Mouse (Mus musculus): ENCODE results near the gene Orm2. TPM values are rescaled to one million over a fixed set of nuclear protein-coding genes. Genes with fewer than 3 reads are reported as not detected.
A peak's percentile ranks its signal among the peaks of the same experiment; 100 is the strongest.

The Orm2 gene
- polyA plus RNA-seq, 1 experiment from 2014 or later = not detected

DNA sequence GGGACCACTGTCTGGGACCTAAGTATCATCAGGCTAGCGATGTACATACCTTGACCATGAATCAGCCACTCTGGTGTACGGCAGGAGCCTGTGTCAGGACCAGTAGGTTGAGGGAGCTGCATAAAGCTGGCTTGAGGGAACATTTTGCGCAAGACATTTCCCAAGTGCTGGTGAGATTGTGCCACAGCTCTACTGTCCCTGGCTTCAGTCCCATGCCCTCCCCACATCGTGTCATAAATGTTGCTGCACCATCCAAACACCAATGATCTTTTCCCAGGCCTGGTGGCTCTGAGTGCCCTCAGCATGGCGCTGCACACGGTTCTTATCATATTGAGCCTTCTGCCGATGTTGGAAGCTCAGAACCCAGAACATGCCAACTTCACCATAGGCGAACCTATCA lies 18.0 kb upstream of the Orm2 start, which contains the start of gene Orm1:
Gene Orm1, plus strand, starts transcription at position 266 of the 400 bp plus-strand sequence.
- DNase-seq (ENCODE audit: low spot score) = no peak
- WGBS = 80% methylated on average over 8 of the region's 8 CpGs

DNA sequence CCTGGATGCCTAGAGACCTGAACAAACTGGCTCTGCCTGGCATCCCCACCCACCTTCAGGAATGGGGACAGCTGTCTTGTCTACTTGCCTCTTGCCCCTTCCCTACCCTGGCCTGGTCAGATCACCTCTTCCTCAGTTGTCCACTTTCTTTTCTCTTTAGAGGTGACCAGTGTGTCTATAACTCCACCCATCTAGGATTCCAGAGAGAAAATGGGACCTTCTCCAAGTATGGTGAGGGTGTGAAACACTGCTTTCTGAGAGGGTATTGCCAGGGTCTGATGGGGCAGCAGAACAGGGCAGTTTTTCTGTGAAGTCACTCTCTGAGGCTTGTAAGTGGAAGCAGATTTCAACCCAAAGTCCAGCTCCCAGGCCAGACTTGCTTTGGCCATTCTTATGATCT lies 17.0 kb upstream of the Orm2 start:
- Histone ChIP-seq H3K27ac (ENCODE audit: low read depth, low read length) (no peak overlapping the region), H3K9ac (ENCODE audit: low read depth, low read length) (no peak overlapping the region), H3K4me1 (replicated peaks; ENCODE audit: control insufficient read depth, insufficient read depth, low read length) (no peaks in the 10 kb centered on the region), H3K9me3 (ENCODE audit: control insufficient read depth, low read length) (no peaks in the 10 kb centered on the region), H3K36me3 (ENCODE audit: control insufficient read depth, insufficient read depth, low read length) (no peaks in the 10 kb centered on the region), H3K27me3 (replicated peaks; ENCODE audit: control insufficient read depth, insufficient read depth, low read length) (no peaks in the 10 kb centered on the region), H3K4me2 (no peak overlapping the region), H3K4me3 (ENCODE audit: low read depth, low read length) (no peak overlapping the region)
- DNase-seq (ENCODE audit: low spot score) = no peak
- ATAC-seq (replicated peaks; ENCODE audit: low FRiP score) = no peak

More for the DNA sequence above, 18.0 kb upstream of the Orm2 start, which contains the start of gene Orm1:
- H3K27me3 ChIP-seq (replicated peaks; ENCODE audit: control insufficient read depth, insufficient read depth, low read length) = no peaks in the 10 kb centered on the region
- H3K4me1 ChIP-seq (replicated peaks; ENCODE audit: control insufficient read depth, insufficient read depth, low read length) = no peaks in the 10 kb centered on the region
- no peak within 1 kb of the TSS for H3K4me2 ChIP-seq
- H3K9ac ChIP-seq (ENCODE audit: low read depth, low read length) = no peak within 1 kb of the TSS
- H3K27ac ChIP-seq (ENCODE audit: low read depth, low read length) = no peak within 1 kb of the TSS
- no peak within 1 kb of the TSS for H3K4me3 ChIP-seq (ENCODE audit: low read depth, low read length)
- no peaks in the 10 kb centered on the region for H3K36me3 ChIP-seq (ENCODE audit: control insufficient read depth, insufficient read depth, low read length)
- H3K9me3 ChIP-seq (ENCODE audit: control insufficient read depth, low read length) = no peaks in the 10 kb centered on the region
- no peak for ATAC-seq (replicated peaks; ENCODE audit: low FRiP score)

DNA sequence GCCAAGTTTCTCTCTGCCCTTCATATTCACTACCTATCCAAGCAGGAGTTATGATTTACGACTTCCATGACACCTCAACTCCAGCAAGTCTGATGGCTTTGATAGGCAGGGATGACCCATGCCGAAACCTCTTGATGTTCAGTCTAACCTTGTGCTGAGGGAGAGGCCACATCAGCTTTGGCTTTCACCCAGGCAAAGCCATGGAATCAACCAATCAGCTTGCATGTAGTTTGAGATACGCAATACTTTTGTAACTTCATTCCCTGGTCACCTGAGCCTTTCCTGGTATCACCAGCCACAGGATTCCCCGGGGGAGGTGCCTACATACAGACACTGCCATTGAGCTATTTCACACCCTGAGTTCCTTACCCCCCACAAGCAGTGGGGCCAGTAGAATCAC lies 15.6 kb upstream of the Orm2 start:
- no peak overlapping the region for H3K4me2 ChIP-seq
- no peaks in the 10 kb centered on the region for H3K27me3 ChIP-seq (replicated peaks; ENCODE audit: control insufficient read depth, insufficient read depth, low read length)
- no peaks in the 10 kb centered on the region for H3K36me3 ChIP-seq (ENCODE audit: control insufficient read depth, insufficient read depth, low read length)
- WGBS = 78% methylated on average over 4 of the region's 4 CpGs
- DNase-seq (ENCODE audit: low spot score) = no peak
- H3K4me1 ChIP-seq (replicated peaks; ENCODE audit: control insufficient read depth, insufficient read depth, low read length) = no peaks in the 10 kb centered on the region
- H3K9ac ChIP-seq (ENCODE audit: low read depth, low read length) = no peak overlapping the region
- H3K9me3 ChIP-seq (ENCODE audit: control insufficient read depth, low read length) = no peaks in the 10 kb centered on the region
- no peak overlapping the region for H3K27ac ChIP-seq (ENCODE audit: low read depth, low read length)
- ATAC-seq (replicated peaks; ENCODE audit: low FRiP score) = no peak
- H3K4me3 ChIP-seq (ENCODE audit: low read depth, low read length) = no peak overlapping the region

DNA sequence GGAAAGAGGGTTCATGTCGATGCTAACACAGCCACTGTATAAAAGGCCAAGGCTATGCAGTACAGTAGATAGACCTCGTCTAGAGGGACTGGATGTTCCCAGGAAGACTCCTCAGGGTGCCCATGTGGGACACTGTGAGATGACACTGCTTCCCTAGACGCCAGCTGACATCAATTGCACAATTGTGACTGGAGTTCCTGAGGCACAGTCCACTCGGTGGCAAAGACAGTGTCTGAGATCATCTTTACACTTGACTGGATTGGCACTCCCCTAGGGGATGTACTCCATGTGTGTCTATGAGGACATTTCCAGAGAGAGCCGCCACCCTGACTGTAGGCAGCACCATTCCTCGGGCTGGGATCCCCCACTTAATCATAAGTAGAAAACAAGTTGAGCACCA lies 13.7 kb upstream of the Orm2 start:
- H3K36me3 ChIP-seq (ENCODE audit: control insufficient read depth, insufficient read depth, low read length) = no peaks in the 10 kb centered on the region
- H3K4me2 ChIP-seq = no peak overlapping the region
- H3K9ac ChIP-seq (ENCODE audit: low read depth, low read length) = no peak overlapping the region
- no peak overlapping the region for H3K27ac ChIP-seq (ENCODE audit: low read depth, low read length)
- no peaks in the 10 kb centered on the region for H3K27me3 ChIP-seq (replicated peaks; ENCODE audit: control insufficient read depth, insufficient read depth, low read length)
- WGBS = 71% methylated on average over 6 of the region's 6 CpGs
- DNase-seq (ENCODE audit: low spot score) (no peak), ATAC-seq (replicated peaks; ENCODE audit: low FRiP score) (no peak)
- H3K4me1 ChIP-seq (replicated peaks; ENCODE audit: control insufficient read depth, insufficient read depth, low read length) = no peaks in the 10 kb centered on the region
- no peaks in the 10 kb centered on the region for H3K9me3 ChIP-seq (ENCODE audit: control insufficient read depth, low read length)
- no peak overlapping the region for H3K4me3 ChIP-seq (ENCODE audit: low read depth, low read length)

DNA sequence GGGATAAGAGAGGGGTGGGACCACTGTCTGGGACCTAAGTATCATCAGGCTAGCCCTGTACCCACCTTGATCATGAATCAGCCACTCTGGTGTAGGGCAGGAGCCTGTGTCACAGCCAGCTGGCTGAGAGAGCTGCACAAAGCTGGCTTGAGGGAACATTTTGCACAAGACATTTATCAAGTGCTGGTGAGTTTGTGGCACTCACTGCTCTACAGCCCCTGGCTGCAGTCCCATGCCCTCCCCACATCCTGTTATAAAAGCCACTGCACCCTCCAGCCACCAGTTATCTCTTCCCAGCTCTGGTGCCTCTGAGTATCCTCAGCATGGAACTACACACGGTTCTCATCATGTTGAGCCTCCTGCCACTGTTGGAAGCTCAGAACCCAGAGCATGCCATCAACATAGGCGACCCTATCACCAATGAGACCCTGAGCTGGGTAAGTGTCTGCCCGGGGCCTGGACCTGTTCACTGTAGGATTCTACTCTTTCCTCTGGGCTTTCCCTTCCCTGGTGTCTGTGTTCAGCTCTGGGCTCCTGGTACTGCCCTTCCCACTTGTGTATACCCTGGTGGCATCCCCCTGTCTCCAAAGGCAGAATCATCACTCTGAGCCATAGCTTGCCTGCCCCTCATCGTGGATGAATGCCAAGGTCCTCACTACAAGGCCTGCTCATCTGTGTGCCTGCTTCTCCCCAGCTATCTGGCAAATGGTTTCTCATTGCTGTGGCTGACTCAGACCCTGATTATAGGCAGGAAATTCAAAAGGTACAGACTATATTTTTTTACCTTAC lies 6.2 kb upstream of the Orm2 start, which contains the start of gene Orm3:
Gene Orm3, plus strand, starts transcription at position 286 of the 789 bp plus-strand sequence.
- Histone ChIP-seq H3K27ac (ENCODE audit: low read depth, low read length) (no peak within 1 kb of the TSS), H3K36me3 (ENCODE audit: control insufficient read depth, insufficient read depth, low read length) (no peaks in the 10 kb centered on the region), H3K27me3 (replicated peaks; ENCODE audit: control insufficient read depth, insufficient read depth, low read length) (no peaks in the 10 kb centered on the region), H3K4me3 (ENCODE audit: low read depth, low read length) (no peak within 1 kb of the TSS), H3K9ac (ENCODE audit: low read depth, low read length) (no peak within 1 kb of the TSS), H3K4me1 (replicated peaks; ENCODE audit: control insufficient read depth, insufficient read depth, low read length) (no peaks in the 10 kb centered on the region; the same call in 1 of the 2 replicates), H3K9me3 (ENCODE audit: control insufficient read depth, low read length) (no peaks in the 10 kb centered on the region), H3K4me2 (no peak within 1 kb of the TSS)
- 62% methylated on average over 4 of the region's 4 CpGs for WGBS
- no peak for ATAC-seq (replicated peaks; ENCODE audit: low FRiP score)
- no peak for DNase-seq (ENCODE audit: low spot score)

DNA sequence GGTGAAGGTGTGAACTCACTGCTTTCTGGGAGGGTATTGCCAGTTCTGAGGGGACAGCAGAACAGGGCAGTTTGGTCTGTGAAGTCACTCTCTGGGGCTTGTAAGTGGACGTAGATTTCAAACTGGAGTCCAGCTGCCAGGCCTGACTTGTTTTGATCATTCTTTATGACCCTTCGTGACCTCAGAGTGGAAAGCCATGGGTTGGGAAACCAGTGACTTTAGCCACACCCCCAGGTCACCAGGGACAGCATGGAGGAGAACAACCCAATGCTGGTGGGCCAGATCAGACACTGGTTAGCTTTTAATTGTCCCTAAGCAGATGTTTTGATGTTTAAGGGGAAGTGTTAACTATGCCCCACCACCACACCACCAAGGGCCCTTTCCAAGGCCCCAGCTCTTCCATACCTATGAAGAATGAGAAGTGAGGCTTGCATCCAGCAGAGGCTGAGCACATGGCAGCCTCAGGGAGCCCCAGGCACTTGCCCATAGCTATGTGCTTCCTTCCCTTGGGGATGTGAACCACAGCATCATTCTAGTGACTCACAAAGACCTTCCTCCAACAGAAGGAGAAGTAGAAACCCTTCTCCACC lies 5.2 kb upstream of the Orm2 start:
- DNase-seq (ENCODE audit: low spot score) (no peak), ATAC-seq (replicated peaks; ENCODE audit: low FRiP score) (0 out of 2 replicates have a peak, but pooled peaks have one; percentile 20)
- WGBS = 42% methylated on average over 2 of the region's 2 CpGs
- Histone ChIP-seq H3K27ac (ENCODE audit: low read depth, low read length) (no peak overlapping the region), H3K36me3 (ENCODE audit: control insufficient read depth, insufficient read depth, low read length) (no peaks in the 10 kb centered on the region), H3K4me2 (no peak overlapping the region), H3K9ac (ENCODE audit: low read depth, low read length) (no peak overlapping the region), H3K4me1 (replicated peaks; ENCODE audit: control insufficient read depth, insufficient read depth, low read length) (no peaks in the 10 kb centered on the region; the same call in 1 of the 2 replicates), H3K9me3 (ENCODE audit: control insufficient read depth, low read length) (no peaks in the 10 kb centered on the region), H3K27me3 (replicated peaks; ENCODE audit: control insufficient read depth, insufficient read depth, low read length) (no peaks in the 10 kb centered on the region), H3K4me3 (ENCODE audit: low read depth, low read length) (no peak overlapping the region)

DNA sequence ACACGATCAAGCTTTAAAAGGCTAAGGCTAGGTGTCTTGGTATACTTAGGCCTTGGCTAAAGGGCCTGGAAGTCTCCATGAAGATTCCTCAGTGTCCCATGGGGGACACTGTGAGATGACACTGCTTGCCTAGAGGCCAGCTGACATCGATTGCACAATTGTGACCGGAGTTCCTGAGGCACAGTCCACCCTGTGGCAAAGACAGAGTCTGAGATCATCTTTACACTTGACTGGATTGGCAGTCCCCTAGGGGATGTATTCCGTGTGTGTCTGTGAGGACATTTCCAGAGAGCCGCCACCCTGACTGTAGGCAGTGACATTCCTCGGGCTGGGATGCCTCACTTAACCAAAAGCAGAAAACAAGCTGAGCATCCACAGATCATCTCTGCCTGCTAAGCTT lies 2.4 kb upstream of the Orm2 start:
- no peak for ATAC-seq (replicated peaks; ENCODE audit: low FRiP score)
- H3K9ac ChIP-seq (ENCODE audit: low read depth, low read length) = no peak overlapping the region

DNA sequence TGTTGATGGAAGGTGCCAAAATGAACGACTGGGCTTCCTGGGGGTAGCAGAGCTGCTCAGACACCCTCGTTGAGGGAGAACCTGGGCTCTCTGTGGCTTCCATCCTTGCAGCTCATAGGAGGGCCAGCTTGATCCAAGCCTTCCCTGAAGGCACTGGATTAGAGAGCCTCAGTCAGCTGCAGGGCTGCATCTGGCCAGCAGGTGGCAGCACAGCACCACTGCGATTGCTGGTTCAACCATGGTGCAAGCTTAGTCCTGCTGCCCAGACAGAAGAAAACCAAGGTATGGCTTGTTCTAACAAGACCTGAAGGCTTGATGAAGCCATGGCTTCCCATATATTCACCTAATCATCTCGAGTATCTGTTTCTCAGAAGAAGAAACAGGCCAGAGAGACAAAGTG lies 6.3 kb downstream of the Orm2 start:
- ATAC-seq (replicated peaks; ENCODE audit: low FRiP score) (0 out of 2 replicates have a peak, but pooled peaks have one; percentile 40), DNase-seq (ENCODE audit: low spot score) (peak; percentile 78)
- peaks cover 3% of the 10 kb centered on the region; the same call in 1 of the 2 replicates for H3K4me1 ChIP-seq (replicated peaks; ENCODE audit: control insufficient read depth, insufficient read depth, low read length)
- no peaks in the 10 kb centered on the region; the same call in 1 of the 2 replicates for H3K36me3 ChIP-seq (ENCODE audit: control insufficient read depth, insufficient read depth, low read length)
- no peak overlapping the region for H3K9ac ChIP-seq (ENCODE audit: low read depth, low read length)
- H3K4me3 ChIP-seq (ENCODE audit: low read depth, low read length) = no peak overlapping the region
- WGBS = 7% methylated on average over 4 of the region's 4 CpGs
- H3K27ac ChIP-seq (ENCODE audit: low read depth, low read length) = no peak overlapping the region
- H3K4me2 ChIP-seq = no peak overlapping the region
- no peaks in the 10 kb centered on the region for H3K27me3 ChIP-seq (replicated peaks; ENCODE audit: control insufficient read depth, insufficient read depth, low read length)
- no peaks in the 10 kb centered on the region for H3K9me3 ChIP-seq (ENCODE audit: control insufficient read depth, low read length)

More for the DNA sequence above, 2.4 kb upstream of the Orm2 start:
- no peaks in the 10 kb centered on the region for H3K36me3 ChIP-seq (ENCODE audit: control insufficient read depth, insufficient read depth, low read length)
- H3K4me1 ChIP-seq (replicated peaks; ENCODE audit: control insufficient read depth, insufficient read depth, low read length) = no peaks in the 10 kb centered on the region; the same call in 1 of the 2 replicates
- WGBS = 77% methylated on average over 6 of the region's 6 CpGs
- DNase-seq (ENCODE audit: low spot score) = no peak
- no peaks in the 10 kb centered on the region for H3K9me3 ChIP-seq (ENCODE audit: control insufficient read depth, low read length)
- H3K4me2 ChIP-seq = no peak overlapping the region
- no peak overlapping the region for H3K4me3 ChIP-seq (ENCODE audit: low read depth, low read length)
- H3K27me3 ChIP-seq (replicated peaks; ENCODE audit: control insufficient read depth, insufficient read depth, low read length) = no peaks in the 10 kb centered on the region
- H3K27ac ChIP-seq (ENCODE audit: low read depth, low read length) = no peak overlapping the region
